Comparison of ENCODE assay signal across 12 mouse cellular contexts in the genomic region with DNA sequence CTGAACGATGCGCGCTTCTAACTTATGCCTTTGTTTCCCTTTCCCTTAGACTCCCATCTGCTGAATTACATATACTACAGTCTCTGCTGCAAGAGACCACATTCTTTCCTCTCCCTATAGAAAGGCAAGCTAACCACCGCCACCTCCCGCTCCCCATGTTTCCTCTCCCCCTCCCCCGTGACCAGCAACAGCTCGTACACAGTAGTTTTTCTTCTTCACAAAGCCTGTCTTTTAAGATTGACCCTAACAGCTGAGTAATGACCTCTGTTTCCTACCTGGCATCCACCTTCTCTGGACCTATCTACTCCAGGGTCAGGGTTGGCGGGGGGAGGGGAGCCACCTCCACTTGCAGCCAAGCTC. TPM values are rescaled to one million over a fixed set of nuclear protein-coding genes. Genes with fewer than 3 reads are reported as not detected.
DNase-seq lines count a peak whose midpoint lies in the region; ATAC-seq and TF ChIP-seq lines count a peak whose summit lies in the region.
"Had no signal": no experiment of that assay in that cellular context is flagged by ENCODE, and none has a peak within 500 bp of the region (broad histone marks: within the 10 kb centered on the region; RNA-seq: fewer than 3 reads in every experiment).

No protein-coding gene starts in this region.

- no peak for TF ChIP-seq CTCF in lung, postnatal 0 days (IDR thresholded peaks at IDR 0.05)

- H3K4me2 ChIP-seq in heart, embryonic 16.5 days (ENCODE audit: low read depth, low read length) = no peak overlapping the region
- no peak overlapping the region for H3K4me2 ChIP-seq in lung, postnatal 0 days (replicated peaks; ENCODE audit: low read depth, low read length)
- no peak overlapping the region for H3K4me2 ChIP-seq in embryonic facial prominence, embryonic 13.5 days
- H3K4me2 ChIP-seq in forebrain, embryonic 13.5 days = no peak overlapping the region
- H3K4me2 ChIP-seq: hindbrain, embryonic 15.5 days had no signal

- peaks cover 8% of the 10 kb centered on the region for H3K4me1 ChIP-seq in heart, embryonic 16.5 days (ENCODE audit: control insufficient read depth, insufficient read depth, low read length)
- H3K4me1 ChIP-seq in lung, postnatal 0 days (ENCODE audit: insufficient read depth, low read depth, low read length) = peaks cover 6% of the 10 kb centered on the region; the same call in 1 of the 2 replicates
- H3K4me1 ChIP-seq in embryonic facial prominence, embryonic 13.5 days = peaks cover 15% of the 10 kb centered on the region; the same call in 1 of the 2 replicates
- H3K4me1 ChIP-seq in forebrain, embryonic 13.5 days = peaks cover 3% of the 10 kb centered on the region; the same call in 1 of the 2 replicates
- H3K4me1 ChIP-seq: hindbrain, embryonic 15.5 days had no signal

- H3K4me3 ChIP-seq in heart, embryonic 16.5 days (ENCODE audit: low read length) = no peak overlapping the region
- H3K4me3 ChIP-seq in lung, postnatal 0 days (ENCODE audit: low read depth, low read length) = no peak overlapping the region
- no peak overlapping the region for H3K4me3 ChIP-seq in embryonic facial prominence, embryonic 13.5 days
- H3K4me3 ChIP-seq in forebrain, embryonic 13.5 days = no peak overlapping the region
- H3K4me3 ChIP-seq: hindbrain, embryonic 15.5 days had no signal

- H3K36me3 ChIP-seq in heart, embryonic 16.5 days (ENCODE audit: control insufficient read depth, insufficient read depth) = no peaks in the 10 kb centered on the region
- H3K36me3 ChIP-seq in lung, postnatal 0 days (ENCODE audit: insufficient read depth, low read length) = no peaks in the 10 kb centered on the region
- no peaks in the 10 kb centered on the region for H3K36me3 ChIP-seq in embryonic facial prominence, embryonic 13.5 days
- no peaks in the 10 kb centered on the region for H3K36me3 ChIP-seq in forebrain, embryonic 13.5 days (ENCODE audit: poor library complexity, severe bottlenecking)
- H3K36me3 ChIP-seq: hindbrain, embryonic 15.5 days had no signal

- no peaks in the 10 kb centered on the region for H3K9me3 ChIP-seq in heart, embryonic 16.5 days (replicated peaks; ENCODE audit: control insufficient read depth, low read length)
- H3K9me3 ChIP-seq in lung, postnatal 0 days (ENCODE audit: low read length) = no peaks in the 10 kb centered on the region
- no peaks in the 10 kb centered on the region for H3K9me3 ChIP-seq in embryonic facial prominence, embryonic 13.5 days
- H3K9me3 ChIP-seq in forebrain, embryonic 13.5 days (replicated peaks) = no peaks in the 10 kb centered on the region
- H3K9me3 ChIP-seq: hindbrain, embryonic 15.5 days had no signal

- H3K9ac ChIP-seq in heart, embryonic 16.5 days (ENCODE audit: low read length) = no peak overlapping the region
- H3K9ac ChIP-seq in lung, postnatal 0 days (replicated peaks; ENCODE audit: low read depth) = no peak overlapping the region
- H3K9ac ChIP-seq in embryonic facial prominence, embryonic 13.5 days = no peak overlapping the region
- no peak overlapping the region for H3K9ac ChIP-seq in forebrain, embryonic 13.5 days
- H3K9ac ChIP-seq: hindbrain, embryonic 15.5 days had no signal

- H3K27me3 ChIP-seq in heart, embryonic 16.5 days (ENCODE audit: control insufficient read depth, insufficient read depth, low read length) = no peaks in the 10 kb centered on the region
- no peaks in the 10 kb centered on the region for H3K27me3 ChIP-seq in lung, postnatal 0 days (replicated peaks; ENCODE audit: insufficient read depth, low read length)
- H3K27me3 ChIP-seq in embryonic facial prominence, embryonic 13.5 days = no peaks in the 10 kb centered on the region
- H3K27me3 ChIP-seq in forebrain, embryonic 13.5 days = no peaks in the 10 kb centered on the region
- H3K27me3 ChIP-seq: hindbrain, embryonic 15.5 days had no signal

- 78% methylated on average over 8 of the region's 8 CpGs for WGBS in heart, embryonic 16.5 days
- 67% methylated on average over 8 of the region's 8 CpGs for WGBS in lung, postnatal 0 days
- 70% methylated on average over 8 of the region's 8 CpGs for WGBS in embryonic facial prominence, embryonic 13.5 days
- WGBS in forebrain, embryonic 13.5 days = 85% methylated on average over 8 of the region's 8 CpGs

- H3K27ac ChIP-seq in heart, embryonic 16.5 days (ENCODE audit: low read length) = peak overlapping the region; percentile 83
- peak overlapping the region; percentile 40; the same call in 1 of the 2 replicates for H3K27ac ChIP-seq in lung, postnatal 0 days (ENCODE audit: low read length)
- H3K27ac ChIP-seq in embryonic facial prominence, embryonic 13.5 days = peak overlapping the region; percentile 16; the same call in 1 of the 2 replicates
- no peak overlapping the region for H3K27ac ChIP-seq in forebrain, embryonic 13.5 days
- H3K27ac ChIP-seq: hindbrain, embryonic 15.5 days had no signal

- DNase-seq in heart, postnatal 4 days = no peak
- DNase-seq in lung, postnatal 0 days (ENCODE audit: low spot score) = no peak
- no peak for DNase-seq in lung, postnatal 25 days (ENCODE audit: low spot score)
- peak; percentile 43 to 58 for DNase-seq in thymus, postnatal 36 days
- DNase-seq in spleen, postnatal 14 days (ENCODE audit: low spot score in 2 of 2) = no peak
- DNase-seq: cerebellum, postnatal 25 days; kidney, adult 8-10 months had no signal

- ATAC-seq in heart, embryonic 16.5 days (replicated peaks; ENCODE audit: extremely low read depth, insufficient read depth, low FRiP score) = no peak
- ATAC-seq in lung, postnatal 0 days = no peak
- no peak for ATAC-seq in embryonic facial prominence, embryonic 13.5 days (ENCODE audit: insufficient number of reproducible peaks, insufficient read depth, low FRiP score, low TSS enrichment, low read depth)
- ATAC-seq in forebrain, embryonic 13.5 days = no peak
- ATAC-seq: activated CD4-positive, CD25-positive, alpha-beta regulatory T cell, adult 4 months had no signal

- TF ChIP-seq EP300 in lung, postnatal 0 days (IDR thresholded peaks at IDR 0.05) = no peak

RNA-seq across cellular contexts. Expression of gene Elk3, which starts 15.8 kb away (rescaled TPM):
- 29.3 and 34.2 TPM in 2 replicates for polyA plus RNA-seq in heart, embryonic 16.5 days (2015; fragmentation: Nextera tagmentation; extraction: Ambion mirVana)
- 100 to 1,000 TPM; 102 to 103 TPM for total RNA-seq in heart, postnatal 4 days (2021)
- 56.0 and 61.5 TPM in 2 replicates for polyA plus RNA-seq in lung, postnatal 0 days (2015; fragmentation: Nextera tagmentation; extraction: Ambion mirVana)
- 33.9 and 40.0 TPM in 2 replicates for polyA plus RNA-seq in embryonic facial prominence, embryonic 13.5 days (2015; fragmentation: Nextera tagmentation; extraction: Ambion mirVana)
- polyA plus RNA-seq in forebrain, embryonic 13.5 days (2015; fragmentation: Nextera tagmentation; extraction: Ambion mirVana) = 7.2 and 8.2 TPM in 2 replicates

Comparison
In these comparisons a context has a peak if more than half of its experiments do, and no peak if none do; other contexts are left out.
1. DNase-seq: peak in thymus, postnatal 36 days (2 of 2); none in heart, postnatal 4 days (single experiment), lung, postnatal 0 days (single experiment), lung, postnatal 25 days (single experiment) and spleen, postnatal 14 days (0 of 2).